9 mouse cellular contexts compared by ENCODE assay signal in the genomic region with DNA sequence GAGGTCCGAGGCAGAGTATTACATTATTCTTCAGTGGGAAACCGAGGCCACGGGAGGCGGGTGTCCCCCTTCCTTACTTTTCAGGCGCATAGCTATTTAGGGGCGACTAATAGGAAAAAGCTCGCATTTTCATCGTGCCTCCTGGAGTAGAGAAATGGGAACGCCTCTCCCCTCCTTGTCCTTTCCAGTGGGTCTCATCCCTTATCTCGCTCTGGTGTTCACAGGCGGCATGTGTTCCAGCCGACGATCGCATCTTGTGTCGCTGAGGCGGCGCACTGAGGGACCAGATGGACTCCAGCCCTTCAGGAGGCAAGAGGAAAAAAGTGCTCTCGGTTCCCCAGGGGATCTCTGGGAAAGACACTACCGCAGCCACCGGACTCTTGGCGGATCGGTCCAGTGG. TPM values are rescaled to one million over a fixed set of nuclear protein-coding genes. Genes with fewer than 3 reads are reported as not detected.
A peak's percentile ranks its signal among the peaks of the same experiment; 100 is the strongest.
DNase-seq lines count a peak whose midpoint lies in the region; ATAC-seq lines count a peak whose summit lies in the region.
"Had no signal": no experiment of that assay in that cellular context is flagged by ENCODE, and none has a peak within 500 bp of the region (broad histone marks: within the 10 kb centered on the region; RNA-seq: fewer than 3 reads in every experiment).

No protein-coding gene starts in this region.

- H3K9me3 ChIP-seq in heart, embryonic 13.5 days = no peaks in the 10 kb centered on the region
- no peaks in the 10 kb centered on the region for H3K9me3 ChIP-seq in limb, embryonic 11.5 days (ENCODE audit: control insufficient read depth, low read length)
- H3K9me3 ChIP-seq in neural tube, embryonic 12.5 days = no peaks in the 10 kb centered on the region

- 0% methylated on average over 22 of the region's 22 CpGs for WGBS in heart, embryonic 13.5 days
- WGBS in limb, embryonic 11.5 days = under 1% methylated on average over 22 of the region's 22 CpGs
- under 1% methylated on average over 22 of the region's 22 CpGs for WGBS in neural tube, embryonic 12.5 days

- H3K4me1 ChIP-seq in heart, embryonic 13.5 days = peaks cover 84% of the 10 kb centered on the region
- H3K4me1 ChIP-seq in limb, embryonic 11.5 days (ENCODE audit: control insufficient read depth, insufficient read depth, low read length) = peaks cover 31% of the 10 kb centered on the region
- peaks cover 62% of the 10 kb centered on the region for H3K4me1 ChIP-seq in neural tube, embryonic 12.5 days

- ATAC-seq in heart, embryonic 13.5 days (ENCODE audit: extremely low read depth, insufficient number of reproducible peaks, low FRiP score, low TSS enrichment) = no peak
- ATAC-seq in limb, embryonic 11.5 days (ENCODE audit: insufficient number of reproducible peaks, low FRiP score, low TSS enrichment, low read depth) = no peak
- ATAC-seq in neural tube, embryonic 12.5 days (ENCODE audit: low FRiP score, low read depth) = no peak

- no peaks in the 10 kb centered on the region for H3K36me3 ChIP-seq in heart, embryonic 13.5 days
- no peaks in the 10 kb centered on the region for H3K36me3 ChIP-seq in limb, embryonic 11.5 days (ENCODE audit: control insufficient read depth, insufficient read depth, low read length)
- H3K36me3 ChIP-seq in neural tube, embryonic 12.5 days = no peaks in the 10 kb centered on the region

- H3K4me2 ChIP-seq in heart, embryonic 13.5 days = peak overlapping the region; percentile 88
- H3K4me2 ChIP-seq in limb, embryonic 11.5 days (ENCODE audit: low read depth, severe bottlenecking) = peak overlapping the region; percentile 54
- H3K4me2 ChIP-seq in neural tube, embryonic 12.5 days (replicated peaks) = peak overlapping the region; percentile 92

- peak overlapping the region; percentile 95 for H3K27ac ChIP-seq in heart, embryonic 13.5 days (replicated peaks)
- H3K27ac ChIP-seq in limb, embryonic 11.5 days (replicated peaks; ENCODE audit: low read depth, low read length) = peak overlapping the region; percentile 91
- H3K27ac ChIP-seq in neural tube, embryonic 12.5 days = 0 out of 2 replicates have a peak overlapping the region, but pooled peaks have one; percentile 64

- no peaks in the 10 kb centered on the region for H3K27me3 ChIP-seq in heart, embryonic 13.5 days (replicated peaks)
- H3K27me3 ChIP-seq in limb, embryonic 11.5 days (ENCODE audit: control insufficient read depth, insufficient read depth, low read length) = no peaks in the 10 kb centered on the region
- no peaks in the 10 kb centered on the region for H3K27me3 ChIP-seq in neural tube, embryonic 12.5 days (replicated peaks)

- H3K4me3 ChIP-seq in heart, embryonic 13.5 days = peak overlapping the region; percentile 84
- peak overlapping the region; percentile 92 for H3K4me3 ChIP-seq in limb, embryonic 11.5 days (ENCODE audit: low read depth, low read length)
- H3K4me3 ChIP-seq in neural tube, embryonic 12.5 days = peak overlapping the region; percentile 68

- H3K9ac ChIP-seq in heart, embryonic 13.5 days = peak overlapping the region; percentile 96
- peak overlapping the region; percentile 93 for H3K9ac ChIP-seq in limb, embryonic 11.5 days (ENCODE audit: low read length)
- H3K9ac ChIP-seq in neural tube, embryonic 12.5 days = peak overlapping the region; percentile 87

- DNase-seq in adrenal gland, adult (ENCODE audit: inconsistent age in 2 of 2, low spot score in 1 of 2) = peak; percentile 52 to 83
- DNase-seq in adrenal gland, postnatal 4 days (ENCODE audit: low spot score in 2 of 2) = no peak
- peak; percentile 36 for DNase-seq in urinary bladder, postnatal 25 days (ENCODE audit: low spot score)
- no peak for DNase-seq in urinary bladder, postnatal 4 days (ENCODE audit: low spot score in 2 of 2)
- peak; percentile 69 for DNase-seq in limb, embryonic 11.5 days (ENCODE audit: low spot score)
- no peak for DNase-seq in layer of hippocampus, adult 18-20 months (ENCODE audit: low spot score in 2 of 2)

RNA-seq across cellular contexts. Expression of a gene that starts 0.7 kb away (rescaled TPM):
- total RNA-seq in adrenal gland, postnatal 4 days (2021) = 100 to 1,000 TPM; 103 to 129 TPM
- 56.7 and 58.8 TPM in 2 replicates for polyA plus RNA-seq in heart, embryonic 13.5 days (2015; fragmentation: Nextera tagmentation; extraction: Ambion mirVana)
- 221 and 248 TPM in 2 replicates for polyA plus RNA-seq in limb, embryonic 11.5 days (2014; fragmentation: Nextera tagmentation; extraction: Ambion mirVana)
- 103 and 107 TPM in 2 replicates for polyA plus RNA-seq in neural tube, embryonic 12.5 days (2016; fragmentation: Nextera tagmentation; extraction: Ambion mirVana)
- total RNA-seq in layer of hippocampus, adult 18-20 months (2021) = 10 to 100 TPM; 19.5 to 22.3 TPM

RNA-seq across cellular contexts. Expression of a gene that starts 17.2 kb away (rescaled TPM):
- 1 to 10 TPM; 4.2 to 4.9 TPM for total RNA-seq in adrenal gland, postnatal 4 days (2021)
- polyA plus RNA-seq in heart, embryonic 13.5 days (2015; fragmentation: Nextera tagmentation; extraction: Ambion mirVana) = 11.8 and 13.4 TPM in 2 replicates
- polyA plus RNA-seq in limb, embryonic 11.5 days (2014; fragmentation: Nextera tagmentation; extraction: Ambion mirVana) = 18.5 and 22.3 TPM in 2 replicates
- polyA plus RNA-seq in neural tube, embryonic 12.5 days (2016; fragmentation: Nextera tagmentation; extraction: Ambion mirVana) = 3.7 and 4.4 TPM in 2 replicates
- total RNA-seq in layer of hippocampus, adult 18-20 months (2021) = 1 to 10 TPM; 1.1 to 2.3 TPM
- total RNA-seq: hematopoietic stem cell, adult 5-6 weeks had no signal

RNA-seq across cellular contexts. Expression of a gene that starts 49.9 kb away (rescaled TPM):
- total RNA-seq in adrenal gland, postnatal 4 days (2021) = 10 to 100 TPM; 26.7 to 27.4 TPM
- 23.0 and 25.3 TPM in 2 replicates for polyA plus RNA-seq in heart, embryonic 13.5 days (2015; fragmentation: Nextera tagmentation; extraction: Ambion mirVana)
- 37.1 and 38.5 TPM in 2 replicates for polyA plus RNA-seq in limb, embryonic 11.5 days (2014; fragmentation: Nextera tagmentation; extraction: Ambion mirVana)
- 42.8 and 47.7 TPM in 2 replicates for polyA plus RNA-seq in neural tube, embryonic 12.5 days (2016; fragmentation: Nextera tagmentation; extraction: Ambion mirVana)
- total RNA-seq in layer of hippocampus, adult 18-20 months (2021) = 10 to 100 TPM; 18.3 to 19.2 TPM

Comparison
In these comparisons a context has a peak if more than half of its experiments do, and no peak if none do; other contexts are left out.
1. DNase-seq: peak in adrenal gland, adult (2 of 2), urinary bladder, postnatal 25 days (single experiment) and limb, embryonic 11.5 days (single experiment); none in adrenal gland, postnatal 4 days (0 of 2), urinary bladder, postnatal 4 days (0 of 2) and layer of hippocampus, adult 18-20 months (0 of 2).
2. Peak in every context shown above with its lines, with median percentiles within 50 percentile points of each other: H3K27ac ChIP-seq, H3K4me2 ChIP-seq, H3K4me3 ChIP-seq and H3K9ac ChIP-seq.